Mouse (Mus musculus) MEL (cell line): ENCODE results near the gene AB124611. TPM values are rescaled to one million over a fixed set of nuclear protein-coding genes. Genes with fewer than 3 reads are reported as not detected.

Experiments used
- DNase-seq: peaks from one replicate; pipeline ENCODE4 v3.0.0; 2011; ENCODE audit warnings: low read depth, low spot score
- H3K27ac ChIP-seq: 2 replicates; pipeline ENCODE4 v1.5.1; 2012; ENCODE audit warnings: low read depth, mild to moderate bottlenecking, control low read depth, low read length, moderate library complexity; ENCODE audit not compliant: control insufficient read depth
- H3K27me3 ChIP-seq, 2 experiments: fragments of 150-350 bp in 1 of 2; sonication (generic) in 1 of 2; 2 replicates each; pipeline ENCODE4 v1.6.1; 2012; ENCODE audit warnings: low read length in 2 of 2, mild to moderate bottlenecking in 2 of 2, improper control_type of control experiment in 1 of 2, moderate library complexity in 1 of 2; ENCODE audit not compliant: insufficient read depth in 2 of 2, control insufficient read depth in 1 of 2
- H3K36me3 ChIP-seq, 2 experiments: 2 replicates each; pipeline ENCODE4 v1.6.1; 2012 to 2014; ENCODE audit warnings: low read length in 2 of 2, improper control_type of control experiment in 1 of 2, inconsistent platforms in 1 of 2, mild to moderate bottlenecking in 1 of 2; ENCODE audit not compliant: insufficient read depth in 2 of 2, control insufficient read depth in 1 of 2
- H3K4me1 ChIP-seq, 2 experiments: fragments of 150-350 bp in 1 of 2; sonication (generic) in 1 of 2; 2 replicates each; pipeline ENCODE4 v1.6.1; 2012; ENCODE audit warnings: low read length in 2 of 2, improper control_type of control experiment in 1 of 2, mild to moderate bottlenecking in 1 of 2; ENCODE audit not compliant: insufficient read depth in 2 of 2, control insufficient read depth in 1 of 2
- H3K4me3 ChIP-seq, 2 experiments: fragments of 150-350 bp in 1 of 2; sonication (generic) in 1 of 2; 2 replicates each; pipeline ENCODE4 v1.5.1; 2012; ENCODE audit warnings: low read depth in 2 of 2, low read length in 2 of 2, mild to moderate bottlenecking in 2 of 2, moderate library complexity in 2 of 2, control low read depth in 1 of 2, improper control_type of control experiment in 1 of 2; ENCODE audit not compliant: control insufficient read depth in 1 of 2, insufficient read depth in 1 of 2
- H3K79me2 ChIP-seq: 2 replicates; pipeline ENCODE4 v1.6.1; 2012; ENCODE audit warnings: mild to moderate bottlenecking, low read length, moderate library complexity; ENCODE audit not compliant: control insufficient read depth, poor library complexity, insufficient read depth
- H3K9ac ChIP-seq: 2 replicates; pipeline ENCODE4 v1.6.1; 2012; ENCODE audit warnings: low read depth, mild to moderate bottlenecking, control low read depth, low read length, moderate library complexity; ENCODE audit not compliant: control insufficient read depth, poor library complexity, severe bottlenecking
- H3K9me3 ChIP-seq: fragments of 150-350 bp; sonication (generic); replicated peaks from 2 replicates; pipeline ENCODE4 v1.6.1; 2012; ENCODE audit warnings: mild to moderate bottlenecking, low read length, improper control_type of control experiment, moderate library complexity; ENCODE audit not compliant: insufficient read depth
- BHLHE40 ChIP-seq: IDR thresholded peaks from 2 replicates; pipeline ENCODE4 v1.6.1; 2012; ENCODE audit warnings: low read depth, mild to moderate bottlenecking, inconsistent platforms, low read length, improper control_type of control experiment, borderline replicate concordance
- CHD2 ChIP-seq: IDR thresholded peaks from 2 replicates; pipeline ENCODE4 v1.6.1; 2011; ENCODE audit warnings: low read length, improper control_type of control experiment
- CTCF ChIP-seq, 3 experiments: IDR thresholded peaks in 2 of 3; conservative IDR thresholded peaks in 1 of 3; 2 replicates each; pipeline ENCODE4 v1.5.1; 2011 to 2012; ENCODE audit warnings: low read length in 3 of 3, low read depth in 2 of 3, mild to moderate bottlenecking in 2 of 3, improper control_type of control experiment in 1 of 3, inconsistent platforms in 1 of 3, mixed read lengths in 1 of 3, moderate library complexity in 1 of 3; ENCODE audit not compliant: control insufficient read depth in 1 of 3, insufficient read depth in 1 of 3, poor library complexity in 1 of 3, severe bottlenecking in 1 of 3
- E2F4 ChIP-seq: IDR thresholded peaks from 2 replicates; pipeline ENCODE4 v1.6.1; 2011; ENCODE audit warnings: low read depth, low read length, improper control_type of control experiment, borderline replicate concordance
- ELF1 ChIP-seq: IDR thresholded peaks from 2 replicates; pipeline ENCODE4 v1.6.1; 2014; ENCODE audit warnings: low read depth, mild to moderate bottlenecking, inconsistent platforms, low read length, improper control_type of control experiment, moderate library complexity
- EP300 ChIP-seq, 2 experiments: IDR thresholded peaks; 2 replicates each; pipeline ENCODE4 v1.6.1; 2011; ENCODE audit warnings: improper control_type of control experiment in 2 of 2, low read length in 2 of 2, low read depth in 1 of 2, mild to moderate bottlenecking in 1 of 2
- GABPA ChIP-seq: IDR thresholded peaks from 2 replicates; pipeline ENCODE4 v1.6.1; 2012; ENCODE audit warnings: low read depth, mild to moderate bottlenecking, inconsistent platforms, low read length, improper control_type of control experiment, moderate library complexity
- GATA1 ChIP-seq: IDR thresholded peaks from 2 replicates; pipeline ENCODE4 v1.6.1; 2011; ENCODE audit warnings: low read depth, low read length, improper control_type of control experiment
- JUND ChIP-seq: IDR thresholded peaks from 2 replicates; pipeline ENCODE4 v1.6.1; 2011; ENCODE audit warnings: low read depth, mild to moderate bottlenecking, improper control_type of control experiment, low read length
- KAT2A ChIP-seq: conservative IDR thresholded peaks from 2 replicates; pipeline ENCODE4 v1.6.1; 2012; ENCODE audit warnings: low read depth, low read length, improper control_type of control experiment, inconsistent platforms
- MAX ChIP-seq: IDR thresholded peaks from 2 replicates; pipeline ENCODE4 v1.6.1; 2011; ENCODE audit warnings: low read length, improper control_type of control experiment
- MXI1 ChIP-seq: IDR thresholded peaks from 2 replicates; pipeline ENCODE4 v1.6.1; 2011; ENCODE audit warnings: mild to moderate bottlenecking, low read depth, low read length, improper control_type of control experiment
- MYB ChIP-seq: IDR thresholded peaks from 2 replicates; pipeline ENCODE4 v1.6.1; 2011; ENCODE audit warnings: mild to moderate bottlenecking, low read depth, low read length, improper control_type of control experiment
- MYC ChIP-seq: IDR thresholded peaks from 2 replicates; pipeline ENCODE4 v1.6.1; 2011; ENCODE audit warnings: low read depth, mild to moderate bottlenecking, low read length, improper control_type of control experiment, moderate library complexity
- NRF1 ChIP-seq: IDR thresholded peaks from 2 replicates; pipeline ENCODE4 v1.6.1; 2014; ENCODE audit warnings: low read depth, mild to moderate bottlenecking, inconsistent platforms, low read length, improper control_type of control experiment, moderate library complexity; ENCODE audit not compliant: poor library complexity, insufficient read depth, severe bottlenecking
- POLR2AphosphoS2 ChIP-seq: IDR thresholded peaks from 2 replicates; pipeline ENCODE4 v1.6.1; 2011; ENCODE audit warnings: low read length, improper control_type of control experiment
- POLR2AphosphoS5 ChIP-seq: IDR thresholded peaks from 2 replicates; pipeline ENCODE4 v1.6.1; 2012; ENCODE audit warnings: low read depth, borderline replicate concordance, mild to moderate bottlenecking, inconsistent platforms, low read length, moderate library complexity, mixed read lengths
- SMC3 ChIP-seq: IDR thresholded peaks from 2 replicates; pipeline ENCODE4 v1.6.1; 2011; ENCODE audit warnings: low read depth, low read length, improper control_type of control experiment
- TAL1 ChIP-seq: IDR thresholded peaks from 2 replicates; pipeline ENCODE4 v1.6.1; 2012; ENCODE audit warnings: mild to moderate bottlenecking, inconsistent platforms, low read length, moderate library complexity, mixed read lengths
- TBP ChIP-seq: IDR thresholded peaks from 2 replicates; pipeline ENCODE4 v1.8.0; 2011; ENCODE audit warnings: low read depth, low read length, improper control_type of control experiment
- TCF12 ChIP-seq: IDR thresholded peaks from 2 replicates; pipeline ENCODE4 v1.6.1; 2014; ENCODE audit warnings: low read depth, mild to moderate bottlenecking, inconsistent platforms, low read length, improper control_type of control experiment, moderate library complexity
- UBTF ChIP-seq: IDR thresholded peaks from 2 replicates; pipeline ENCODE4 v1.6.1; 2012; ENCODE audit warnings: low read depth, mild to moderate bottlenecking, inconsistent platforms, low read length, improper control_type of control experiment, moderate library complexity, borderline replicate concordance; ENCODE audit not compliant: insufficient read depth
- USF2 ChIP-seq, 2 experiments: IDR thresholded peaks; 2 replicates each; pipeline ENCODE4 v1.6.1; 2011 to 2012; ENCODE audit warnings: improper control_type of control experiment in 2 of 2, low read length in 2 of 2, borderline replicate concordance in 1 of 2, inconsistent platforms in 1 of 2, low read depth in 1 of 2, mild to moderate bottlenecking in 1 of 2; ENCODE audit not compliant: insufficient read depth in 1 of 2
- ZC3H11A ChIP-seq: IDR thresholded peaks from 2 replicates; pipeline ENCODE4 v1.6.1; 2012; ENCODE audit warnings: low read depth, mild to moderate bottlenecking, inconsistent platforms, low read length, improper control_type of control experiment
- ZKSCAN1 ChIP-seq: IDR thresholded peaks from 2 replicates; pipeline ENCODE4 v1.6.1; 2012; ENCODE audit warnings: low read depth, mild to moderate bottlenecking, inconsistent platforms, low read length, improper control_type of control experiment, moderate library complexity
- ZMIZ1 ChIP-seq: IDR thresholded peaks from 2 replicates; pipeline ENCODE4 v1.6.1; 2012; ENCODE audit warnings: low read depth, mild to moderate bottlenecking, inconsistent platforms, low read length, improper control_type of control experiment, moderate library complexity
- ZNF384 ChIP-seq: IDR thresholded peaks from 2 replicates; pipeline ENCODE4 v1.6.1; 2012; ENCODE audit warnings: low read depth, mild to moderate bottlenecking, inconsistent platforms, low read length, improper control_type of control experiment
- polyA plus RNA-seq, 2 experiments: library from polyadenylated mRNA; stranded (reverse) in 1 of 2; unstranded in 1 of 2; fragments of >175 nt in 1 of 2; fragments of >200 nt in 1 of 2; gene quantifications; 2 replicates each; pipeline versions ENCODE4 v1.2.1 to v1.2.4; 2012; ENCODE audit warnings: low replicate concordance in 2 of 2, low read depth in 1 of 2; ENCODE audit not compliant: insufficient read length in 2 of 2, insufficient read depth in 1 of 2, missing spikeins in 1 of 2
- total RNA-seq: library from RNA; depleted of rRNA; stranded (reverse); fragments of 300-350 nt; gene quantifications from 2 replicates; pipeline ENCODE4 v1.2.3, GENCODE M21; 2012

The AB124611 gene
- total and polyA plus RNA-seq, 3 experiments: 55.2 to 58.7 TPM; not detected in 1

DNA sequence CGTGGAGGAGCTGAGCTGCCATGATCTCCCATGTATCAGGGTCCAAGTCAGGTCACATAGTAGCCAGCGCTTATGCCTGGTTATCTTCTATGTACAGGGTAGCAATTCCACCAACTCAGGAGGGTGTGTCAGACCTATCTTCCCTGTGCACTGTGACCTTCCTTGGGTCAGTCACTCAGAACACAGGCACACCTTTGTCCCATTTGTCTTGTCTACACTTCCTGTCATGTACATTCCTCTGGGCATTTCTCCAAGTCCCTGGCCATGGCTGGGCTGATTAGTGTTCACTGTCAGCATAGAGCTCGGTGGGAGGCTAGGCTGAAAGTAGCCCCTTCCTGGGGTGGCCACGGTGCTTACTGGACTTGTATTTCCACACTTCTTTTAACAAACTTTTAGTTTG lies 32.4 kb downstream of the AB124611 start (continued):
- TF ChIP-seq JUND: no peak
- no peak for TF ChIP-seq E2F4
- peak; percentile 71; the same call in 1 of the 2 replicates for TF ChIP-seq MYC
- TF ChIP-seq UBTF: no peak
- TF ChIP-seq SMC3: no peak
- TF ChIP-seq KAT2A: no peak
- peak; percentile 74; the same call in 1 of the 2 replicates for TF ChIP-seq POLR2AphosphoS5
- TF ChIP-seq MAX: peak; percentile 61
- TF ChIP-seq BHLHE40: peak; percentile 35; the same call in 1 of the 2 replicates
- peak; percentile 96 to 97 for TF ChIP-seq EP300 (IDR thresholded peaks at IDR 0.05; ENCODE audit: low read depth in 1 of 2, low read length in 2 of 2)
- TF ChIP-seq CTCF (IDR thresholded peaks at IDR 0.05 in 2 of 3, conservative IDR thresholded peaks at IDR 0.05 in 1 of 3; ENCODE audit: control insufficient read depth in 1 of 3, insufficient read depth in 1 of 3, low read depth in 2 of 3, low read length in 3 of 3, poor library complexity in 1 of 3, severe bottlenecking in 1 of 3): no peak
- TF ChIP-seq ZC3H11A: no peak
- peak; percentile 98 for TF ChIP-seq TAL1
- no peak; the same call in 1 of the 2 replicates for TF ChIP-seq MXI1
- TF ChIP-seq USF2 (IDR thresholded peaks at IDR 0.05; ENCODE audit: borderline replicate concordance in 1 of 2, insufficient read depth in 1 of 2, low read depth in 1 of 2, low read length in 2 of 2): no peak
- peak; percentile 94 for TF ChIP-seq GATA1
- no peak; the same call in 1 of the 2 replicates for TF ChIP-seq POLR2AphosphoS2

DNA sequence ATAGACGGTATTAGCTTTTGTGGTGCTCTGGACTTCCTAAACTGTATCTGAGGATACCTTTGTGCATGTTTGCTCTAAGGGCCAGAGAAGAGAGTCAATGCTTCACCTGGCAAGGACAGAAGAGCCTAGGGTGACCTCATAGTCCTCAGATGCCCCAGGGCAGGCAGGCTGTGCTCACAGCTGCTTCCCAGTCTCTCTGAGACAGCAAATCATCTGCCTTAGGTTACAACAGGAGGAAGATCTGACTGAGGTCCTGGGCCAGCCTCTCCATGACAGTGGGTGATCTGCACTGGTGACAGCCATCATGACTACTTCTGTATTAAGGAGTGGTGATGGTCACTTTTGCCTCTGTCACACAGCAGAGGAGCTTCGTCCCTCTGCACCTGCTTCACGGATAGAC lies 33.2 kb downstream of the AB124611 start:
- Histone ChIP-seq H3K9me3 (no peaks in the 10 kb centered on the region), H3K4me1 (peaks cover 21 to 35% of the 10 kb centered on the region in 2 experiments), H3K27me3 (no peaks in the 10 kb centered on the region), H3K36me3 (peaks cover 33 to 55% of the 10 kb centered on the region in 2 experiments), H3K79me2 (peaks cover 48% of the 10 kb centered on the region), H3K9ac (no peak overlapping the region), H3K27ac (peak overlapping the region; percentile 18; the same call in 1 of the 2 replicates), H3K4me3 (no peak overlapping the region)
- TF ChIP-seq E2F4 (no peak), POLR2AphosphoS5 (no peak), TBP (no peak), ZMIZ1 (no peak), ELF1 (no peak), ZNF384 (no peak), ZKSCAN1 (no peak), UBTF (no peak), ZC3H11A (no peak), NRF1 (no peak), MYB (no peak), TCF12 (no peak), CHD2 (no peak), SMC3 (no peak), TAL1 (no peak), BHLHE40 (no peak), GABPA (no peak)
- DNase-seq: no peak
